Mouse (Mus musculus) CH12.LX (cell line): ENCODE measurements around the gene Tacc3. TPM values are rescaled to one million over a fixed set of nuclear protein-coding genes. Genes with fewer than 3 reads are reported as not detected.
A peak's percentile ranks its signal among the peaks of the same experiment; 100 is the strongest.

Source experiments
- DNase-seq: peaks from one replicate; pipeline ENCODE4 v3.0.0-alpha.2; 2013; ENCODE audit errors: extremely low read depth
- H3K27ac ChIP-seq: 2 replicates; pipeline ENCODE4 v1.5.1; 2012; ENCODE audit warnings: low read depth, mild to moderate bottlenecking, control low read depth, moderate library complexity; ENCODE audit not compliant: insufficient read depth
- H3K27me3 ChIP-seq: replicated peaks from 2 replicates; pipeline ENCODE3; 2012; ENCODE audit warnings: inconsistent platforms
- H3K36me3 ChIP-seq, 2 experiments: replicated peaks in 1 of 2; 2 replicates each; pipeline versions ENCODE3 to v1.6.1; 2012; ENCODE audit warnings: inconsistent platforms in 1 of 2, low read length in 1 of 2, mild to moderate bottlenecking in 1 of 2, mixed read lengths in 1 of 2, moderate library complexity in 1 of 2; ENCODE audit not compliant: control insufficient read depth in 1 of 2, insufficient read depth in 1 of 2
- H3K4me1 ChIP-seq, 2 experiments: 2 replicates each; pipeline ENCODE4 v1.6.1; 2012; ENCODE audit warnings: inconsistent platforms in 1 of 2, moderate library complexity in 1 of 2; ENCODE audit not compliant: insufficient read depth in 2 of 2, control insufficient read depth in 1 of 2
- H3K4me2 ChIP-seq: 2 replicates; pipeline ENCODE4 v1.6.1; 2012; ENCODE audit warnings: low read depth, mild to moderate bottlenecking, control low read depth; ENCODE audit not compliant: poor library complexity, insufficient read depth, severe bottlenecking
- H3K4me3 ChIP-seq, 3 experiments: fragments of 150-350 bp in 1 of 3; sonication (generic) in 1 of 3; replicated peaks in 1 of 3; 2 replicates each; pipeline versions ENCODE3 to v1.5.1; 2011 to 2012; ENCODE audit warnings: low read depth in 2 of 3, low read length in 2 of 3, mild to moderate bottlenecking in 2 of 3, moderate library complexity in 2 of 3, control low read depth in 1 of 3, improper control_type of control experiment in 1 of 3, inconsistent platforms in 1 of 3, mixed read lengths in 1 of 3; ENCODE audit not compliant: poor library complexity in 1 of 3
- H3K79me2 ChIP-seq: replicated peaks from 2 replicates; pipeline ENCODE4 v1.6.1; 2012; ENCODE audit warnings: mild to moderate bottlenecking, moderate library complexity; ENCODE audit not compliant: control insufficient read depth, poor library complexity, insufficient read depth, severe bottlenecking; ENCODE audit errors: extremely low read depth
- H3K9ac ChIP-seq: 2 replicates; pipeline ENCODE4 v1.6.1; 2012; ENCODE audit warnings: low read depth, mild to moderate bottlenecking, control low read depth, moderate library complexity; ENCODE audit not compliant: insufficient read depth
- H3K9me3 ChIP-seq: replicated peaks from 2 replicates; pipeline ENCODE3; 2012; ENCODE audit warnings: low read length, inconsistent platforms, mixed read lengths
- BHLHE40 ChIP-seq: IDR thresholded peaks from 2 replicates; pipeline ENCODE4 v1.6.1; 2011; ENCODE audit warnings: mild to moderate bottlenecking, low read depth, low read length, improper control_type of control experiment
- CHD1 ChIP-seq: IDR thresholded peaks from 2 replicates; pipeline ENCODE4 v1.6.1; 2012; ENCODE audit warnings: low read depth, low read length, improper control_type of control experiment, inconsistent platforms
- CHD2 ChIP-seq: IDR thresholded peaks from 2 replicates; pipeline ENCODE4 v1.6.1; 2011; ENCODE audit warnings: low read length, improper control_type of control experiment
- CTCF ChIP-seq, 2 experiments: IDR thresholded peaks in 1 of 2; conservative IDR thresholded peaks in 1 of 2; 2 replicates each; pipeline ENCODE4 v1.5.1; 2011 to 2012; ENCODE audit warnings: low read depth in 2 of 2, low read length in 2 of 2, improper control_type of control experiment in 1 of 2, inconsistent platforms in 1 of 2, mild to moderate bottlenecking in 1 of 2, moderate library complexity in 1 of 2
- E2F4 ChIP-seq: IDR thresholded peaks from 2 replicates; pipeline ENCODE4 v1.6.1; 2011; ENCODE audit warnings: low read depth, low read length, improper control_type of control experiment; ENCODE audit not compliant: insufficient replicate concordance
- ELF1 ChIP-seq: IDR thresholded peaks from 2 replicates; pipeline ENCODE4 v1.6.1; 2014; ENCODE audit warnings: low read depth, mild to moderate bottlenecking, inconsistent platforms, low read length, improper control_type of control experiment
- EP300 ChIP-seq: IDR thresholded peaks from 2 replicates; pipeline ENCODE4 v1.6.1; 2011; ENCODE audit warnings: low read length, improper control_type of control experiment
- ETS1 ChIP-seq: conservative IDR thresholded peaks from 2 replicates; pipeline ENCODE4 v1.6.1; 2012; ENCODE audit warnings: low read depth, mild to moderate bottlenecking, inconsistent platforms, low read length, improper control_type of control experiment, moderate library complexity
- GABPA ChIP-seq: IDR thresholded peaks from 2 replicates; pipeline ENCODE4 v1.6.1; 2012; ENCODE audit warnings: low read depth, low read length, improper control_type of control experiment, inconsistent platforms; ENCODE audit not compliant: insufficient replicate concordance
- HCFC1 ChIP-seq: IDR thresholded peaks from 2 replicates; pipeline ENCODE4 v1.6.1; 2012; ENCODE audit warnings: low read depth, mild to moderate bottlenecking, inconsistent platforms, low read length, improper control_type of control experiment
- IRF4 ChIP-seq: IDR thresholded peaks from 2 replicates; pipeline ENCODE4 v1.6.1; 2014; ENCODE audit warnings: low read depth, mild to moderate bottlenecking, inconsistent platforms, low read length, improper control_type of control experiment
- JUN ChIP-seq: IDR thresholded peaks from 2 replicates; pipeline ENCODE4 v1.6.1; 2011; ENCODE audit warnings: low read depth, mild to moderate bottlenecking, low read length, improper control_type of control experiment, moderate library complexity; ENCODE audit not compliant: insufficient read depth
- JUND ChIP-seq: conservative IDR thresholded peaks from 2 replicates; pipeline ENCODE4 v1.6.1; 2011; ENCODE audit warnings: low read depth, low read length, improper control_type of control experiment
- MAFK ChIP-seq: IDR thresholded peaks from 2 replicates; pipeline ENCODE4 v1.6.1; 2011; ENCODE audit warnings: low read length, improper control_type of control experiment; ENCODE audit not compliant: insufficient replicate concordance
- MAX ChIP-seq: IDR thresholded peaks from 2 replicates; pipeline ENCODE4 v1.6.1; 2011; ENCODE audit warnings: low read length, improper control_type of control experiment
- MEF2A ChIP-seq: IDR thresholded peaks from 2 replicates; pipeline ENCODE4 v1.6.1; 2014; ENCODE audit warnings: low read depth, mild to moderate bottlenecking, inconsistent platforms, low read length, improper control_type of control experiment, borderline replicate concordance
- MXI1 ChIP-seq: IDR thresholded peaks from 2 replicates; pipeline ENCODE4 v1.6.1; 2011; ENCODE audit warnings: mild to moderate bottlenecking, low read depth, low read length, improper control_type of control experiment
- MYC ChIP-seq: IDR thresholded peaks from 2 replicates; pipeline ENCODE4 v1.6.1; 2011; ENCODE audit warnings: low read depth, mild to moderate bottlenecking, improper control_type of control experiment, low read length
- NELFE ChIP-seq: IDR thresholded peaks from 2 replicates; pipeline ENCODE4 v1.6.1; 2011; ENCODE audit warnings: low read depth, low read length, improper control_type of control experiment
- POLR2A ChIP-seq: IDR thresholded peaks from 2 replicates; pipeline ENCODE4 v1.6.1; 2011; ENCODE audit warnings: low read depth, mild to moderate bottlenecking, improper control_type of control experiment, low read length
- POLR2AphosphoS2 ChIP-seq: IDR thresholded peaks from 2 replicates; pipeline ENCODE4 v1.6.1; 2011; ENCODE audit warnings: low read depth, low read length, improper control_type of control experiment
- RCOR1 ChIP-seq: conservative IDR thresholded peaks from 2 replicates; pipeline ENCODE4 v1.6.1; 2012; ENCODE audit warnings: low read depth, mild to moderate bottlenecking, inconsistent platforms, low read length, improper control_type of control experiment
- SIN3A ChIP-seq: IDR thresholded peaks from 2 replicates; pipeline ENCODE4 v1.6.1; 2012; ENCODE audit warnings: low read length, improper control_type of control experiment, inconsistent platforms
- SMC3 ChIP-seq: IDR thresholded peaks from 2 replicates; pipeline ENCODE4 v1.6.1; 2011; ENCODE audit warnings: low read depth, low read length, improper control_type of control experiment
- TBP ChIP-seq: conservative IDR thresholded peaks from 2 replicates; pipeline ENCODE4 v1.6.1; 2011; ENCODE audit warnings: low read depth, low read length, improper control_type of control experiment
- TCF12 ChIP-seq: IDR thresholded peaks from 2 replicates; pipeline ENCODE4 v1.6.1; 2014; ENCODE audit warnings: low read depth, mild to moderate bottlenecking, inconsistent platforms, low read length, improper control_type of control experiment
- UBTF ChIP-seq: IDR thresholded peaks from 2 replicates; pipeline ENCODE4 v1.6.1; 2012; ENCODE audit warnings: low read depth, mild to moderate bottlenecking, inconsistent platforms, low read length, improper control_type of control experiment, moderate library complexity
- USF1 ChIP-seq: IDR thresholded peaks from 2 replicates; pipeline ENCODE4 v1.6.1; 2014; ENCODE audit warnings: low read depth, mild to moderate bottlenecking, inconsistent platforms, low read length, improper control_type of control experiment
- USF2 ChIP-seq: conservative IDR thresholded peaks from 2 replicates; pipeline ENCODE4 v1.6.1; 2011; ENCODE audit warnings: low read depth, low read length, improper control_type of control experiment
- ZC3H11A ChIP-seq: IDR thresholded peaks from 2 replicates; pipeline ENCODE4 v1.6.1; 2012; ENCODE audit warnings: low read depth, mild to moderate bottlenecking, inconsistent platforms, low read length, improper control_type of control experiment
- ZKSCAN1 ChIP-seq: IDR thresholded peaks from 2 replicates; pipeline ENCODE4 v1.6.1; 2012; ENCODE audit warnings: low read depth, inconsistent platforms, low read length, improper control_type of control experiment, borderline replicate concordance
- ZNF384 ChIP-seq: IDR thresholded peaks from 2 replicates; pipeline ENCODE4 v1.6.1; 2012; ENCODE audit warnings: low read depth, low read length, improper control_type of control experiment, inconsistent platforms
- dilution Hi-C: fragments of 300-500 bp; cut with MboI; formaldehyde crosslinking; loops from 2 replicates; pipeline ENCODE4 v1.14.3; 2020; ENCODE audit warnings: low sequenced_read_pairs; ENCODE audit not compliant: extremely low pct_unique_long_range_greater_than_20kb, extremely low pct_ligation_motif_present
- in situ Hi-C: fragments of 300-500 bp; cut with MboI; formaldehyde crosslinking; loops from 3 replicates; pipeline ENCODE4 v1.14.3; 2019; ENCODE audit warnings: low sequenced_read_pairs, low pct_ligation_motif_present, low pct_unique_long_range_greater_than_20kb, mixed read lengths
- polyA plus RNA-seq: library from polyadenylated mRNA; unstranded; fragments of >175 nt; gene quantifications from 2 replicates; pipeline ENCODE4 v1.2.1, GENCODE M21; 2012; ENCODE audit warnings: low read depth; ENCODE audit not compliant: insufficient read length
- total RNA-seq, 2 experiments: library from RNA; depleted of rRNA; stranded (reverse); fragments of 300-350 nt in 1 of 2; fragments of >200 nt in 1 of 2; gene quantifications; 2 replicates each; pipeline ENCODE4 v1.2.3; 2012 to 2014

Tacc3 gene
- total and polyA plus RNA-seq, 3 experiments = 89.4 to 186 (median 160) TPM

DNA sequence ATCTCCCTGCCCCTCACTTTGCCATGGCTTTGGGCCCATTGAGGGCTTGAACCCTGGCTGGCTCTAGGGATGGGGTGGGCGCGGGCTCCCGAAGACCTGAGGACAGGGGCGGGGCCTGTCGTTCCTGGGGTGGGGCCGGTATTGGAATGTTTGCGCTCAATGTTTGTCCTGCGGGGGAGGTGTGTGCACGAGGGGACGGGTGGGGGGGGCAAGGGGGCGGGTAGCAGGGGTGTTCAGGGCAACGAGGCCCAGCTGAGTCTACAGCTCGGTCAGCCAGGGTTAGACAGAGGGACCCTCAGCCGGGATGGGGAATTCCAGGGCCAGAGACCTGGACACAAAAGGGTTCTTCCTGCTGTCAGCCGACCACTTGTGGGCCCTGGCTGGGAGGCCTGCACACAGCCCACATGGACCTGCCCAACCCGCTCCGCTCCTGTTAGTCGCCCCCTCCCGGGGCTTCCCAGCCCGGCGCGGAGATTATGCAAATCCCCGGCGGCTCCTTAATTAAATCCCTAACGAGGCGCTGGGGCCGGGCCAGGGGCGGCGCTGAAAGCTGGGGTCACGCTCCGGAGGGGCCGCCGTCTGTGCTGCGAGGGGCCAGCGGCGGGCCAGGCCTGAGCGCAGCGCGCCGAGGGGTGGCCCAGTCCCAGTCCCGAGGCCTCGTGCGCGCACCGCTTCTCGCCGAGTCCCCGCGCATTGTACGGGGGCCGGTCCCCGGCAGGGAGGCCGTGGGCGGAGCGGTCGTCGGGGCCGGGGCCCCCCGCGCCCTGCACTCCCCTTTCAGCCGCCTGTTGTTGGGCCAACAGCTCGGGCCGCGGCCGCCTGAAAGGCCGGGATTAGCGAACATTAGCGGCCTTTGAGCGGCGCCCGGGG lies 37.2 kb downstream of the Tacc3 start:
- no peaks in the 10 kb centered on the region for H3K36me3 ChIP-seq
- in situ Hi-C loops (no loop called here), dilution Hi-C loops (no loop called here)
- H3K9me3 ChIP-seq = no peaks in the 10 kb centered on the region
- TF ChIP-seq MAX (no peak; the same call in 1 of the 2 replicates), POLR2AphosphoS2 (no peak), EP300 (no peak), ZNF384 (no peak), RCOR1 (no peak), CTCF (conservative IDR thresholded peaks at IDR 0.05 in 1 of 2, IDR thresholded peaks at IDR 0.05 in 1 of 2; ENCODE audit: low read depth in 2 of 2, low read length in 2 of 2) (no peak), JUND (no peak), USF1 (no peak), TCF12 (0 out of 2 replicates have a peak, but pooled peaks have one; percentile 19), POLR2A (peak; percentile 49; the same call in 1 of the 2 replicates), ZC3H11A (no peak), ZKSCAN1 (no peak), TBP (no peak), SMC3 (no peak), NELFE (0 out of 2 replicates have a peak, but pooled peaks have one; percentile 24), HCFC1 (no peak), USF2 (no peak), ETS1 (no peak), MYC (no peak; the same call in 1 of the 2 replicates), E2F4 (no peak), JUN (no peak), ELF1 (no peak), BHLHE40 (no peak; the same call in 1 of the 2 replicates), MEF2A (no peak), GABPA (no peak), MAFK (no peak), UBTF (no peak; the same call in 1 of the 2 replicates), MXI1 (no peak), SIN3A (peak; percentile 32; the same call in 1 of the 2 replicates), CHD2 (no peak), IRF4 (no peak), CHD1 (no peak)
- H3K9ac ChIP-seq = peak overlapping the region; percentile 55
- H3K4me2 ChIP-seq = peak overlapping the region; percentile 64
- H3K4me1 ChIP-seq = peaks cover 12 to 25% of the 10 kb centered on the region in 2 experiments
- peak overlapping the region; percentile 10 to 63 (median 54) for H3K4me3 ChIP-seq
- H3K27ac ChIP-seq = peak overlapping the region; percentile 21; the same call in 1 of the 2 replicates
- DNase-seq = no peak
- H3K79me2 ChIP-seq = no peaks in the 10 kb centered on the region
- peaks cover 62% of the 10 kb centered on the region for H3K27me3 ChIP-seq
